ENCODE assay signal across 26 mouse cellular contexts in genomic region chr4:124433506-124433905, GRCm38 (mm10).
DNase-seq lines count a peak whose midpoint lies in the region; ATAC-seq lines count a peak whose summit lies in the region.
"Had no signal": no experiment of that assay in that cellular context is flagged by ENCODE, and none has a peak within 500 bp of the region (broad histone marks: within the 10 kb centered on the region; RNA-seq: fewer than 3 reads in every experiment).

No protein-coding gene starts in this region.

- no peak overlapping the region for H3K4me2 ChIP-seq in heart, embryonic 12.5 days
- H3K4me2 ChIP-seq: liver, embryonic 12.5 days; lung, embryonic 15.5 days had no signal

- peak; percentile 14 to 57 for DNase-seq in adrenal gland, adult (ENCODE audit: inconsistent age in 2 of 2, low spot score in 1 of 2)
- DNase-seq in adrenal gland, adult 18-20 months (ENCODE audit: low spot score in 2 of 2) = no peak
- DNase-seq in heart, embryonic 10.5 days (ENCODE audit: low spot score) = peak; percentile 56
- peak; percentile 53 for DNase-seq in lung, postnatal 10 days
- no peak for DNase-seq in lung, adult 18-20 months
- DNase-seq in fat pad, adult 2 months (ENCODE audit: extremely low read depth, low read depth, low spot score) = peak; percentile 63
- DNase-seq in ovary, postnatal 10 days (ENCODE audit: low spot score) = no peak
- DNase-seq: cerebellum, adult 2 months; cerebellum, postnatal 14 days; kidney, adult 18-20 months; kidney, postnatal 25 days; spleen, adult 18-20 months; thymus, postnatal 25 days had no signal

- WGBS in heart, embryonic 10.5 days = 74% methylated on average over 9 of the region's 9 CpGs
- 70% methylated on average over 9 of the region's 9 CpGs for WGBS in heart, embryonic 12.5 days

- no peak overlapping the region for H3K27ac ChIP-seq in heart, embryonic 10.5 days
- no peak overlapping the region for H3K27ac ChIP-seq in heart, embryonic 12.5 days (ENCODE audit: poor library complexity, severe bottlenecking)
- H3K27ac ChIP-seq: kidney, embryonic 15.5 days; layer of hippocampus, adult 2 months; left cerebral cortex, adult 2 months; limb, embryonic 13.5 days; liver, embryonic 12.5 days; lung, embryonic 15.5 days had no signal

- ATAC-seq in heart, embryonic 12.5 days (ENCODE audit: insufficient number of reproducible peaks, low FRiP score) = no peak
- ATAC-seq: forebrain, embryonic 14.5 days; hindbrain, embryonic 16.5 days; liver, embryonic 12.5 days; Patski had no signal

- H3K36me3 ChIP-seq in heart, embryonic 10.5 days = no peaks in the 10 kb centered on the region
- no peaks in the 10 kb centered on the region for H3K36me3 ChIP-seq in heart, embryonic 12.5 days
- H3K36me3 ChIP-seq: G1E; kidney, embryonic 15.5 days; limb, embryonic 13.5 days; liver, embryonic 12.5 days; lung, embryonic 15.5 days had no signal

- no peak overlapping the region for H3K9ac ChIP-seq in heart, embryonic 12.5 days
- H3K9ac ChIP-seq: kidney, embryonic 15.5 days; limb, embryonic 13.5 days; liver, embryonic 12.5 days; lung, embryonic 15.5 days had no signal

- peaks cover 56% of the 10 kb centered on the region for H3K27me3 ChIP-seq in heart, embryonic 10.5 days (ENCODE audit: insufficient read depth, poor library complexity, severe bottlenecking)
- H3K27me3 ChIP-seq in heart, embryonic 12.5 days (replicated peaks) = peaks cover 46% of the 10 kb centered on the region

- no peaks in the 10 kb centered on the region for H3K9me3 ChIP-seq in heart, embryonic 10.5 days
- no peaks in the 10 kb centered on the region for H3K9me3 ChIP-seq in heart, embryonic 12.5 days (replicated peaks)
- H3K9me3 ChIP-seq: G1E; kidney, embryonic 15.5 days; liver, embryonic 12.5 days; lung, embryonic 15.5 days; megakaryocyte, embryonic 14.5 days had no signal

- peaks cover 15% of the 10 kb centered on the region for H3K4me1 ChIP-seq in heart, embryonic 10.5 days
- H3K4me1 ChIP-seq in heart, embryonic 12.5 days (replicated peaks) = peaks cover 12% of the 10 kb centered on the region
- H3K4me1 ChIP-seq: megakaryocyte, embryonic 14.5 days had no signal

- H3K4me3 ChIP-seq in heart, embryonic 10.5 days = no peak overlapping the region
- no peak overlapping the region for H3K4me3 ChIP-seq in heart, embryonic 12.5 days
- H3K4me3 ChIP-seq: erythroblast, embryonic 14.5 days; kidney, embryonic 15.5 days; layer of hippocampus, adult 2 months; left cerebral cortex, adult 2 months; limb, embryonic 13.5 days; liver, embryonic 12.5 days; lung, embryonic 15.5 days; megakaryocyte, embryonic 14.5 days had no signal

Comparison
In these comparisons a context has a peak if more than half of its experiments do, and no peak if none do; other contexts are left out.
1. DNase-seq: peak in adrenal gland, adult (2 of 2), heart, embryonic 10.5 days (single experiment), lung, postnatal 10 days (single experiment) and fat pad, adult 2 months (single experiment); none in adrenal gland, adult 18-20 months (0 of 2), lung, adult 18-20 months (0 of 2) and ovary, postnatal 10 days (single experiment).